Comparison of ENCODE assay signal across 22 mouse cellular contexts in the genomic region with DNA sequence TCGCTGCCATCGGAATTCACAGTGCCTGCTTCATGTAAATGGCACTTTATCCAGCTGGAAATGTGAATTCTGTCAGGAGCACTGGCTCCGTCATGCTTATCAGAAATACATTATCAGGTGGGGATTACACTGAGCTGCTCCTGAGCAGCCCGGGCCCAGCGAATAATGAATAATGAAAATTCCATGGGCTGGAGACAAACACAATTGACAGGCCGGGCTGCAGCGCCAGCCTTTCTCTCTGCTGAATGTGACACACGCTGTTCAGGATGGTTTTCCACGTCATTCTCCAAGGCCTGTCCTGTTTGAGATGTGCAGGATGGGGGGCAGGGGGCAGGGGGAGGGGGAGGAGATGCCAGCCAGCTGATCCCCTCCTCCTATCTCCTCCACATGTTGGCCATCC.
DNase-seq lines count a peak whose midpoint lies in the region; ATAC-seq and TF ChIP-seq lines count a peak whose summit lies in the region.
"Had no signal": no experiment of that assay in that cellular context is flagged by ENCODE, and none has a peak within 500 bp of the region (broad histone marks: within the 10 kb centered on the region; RNA-seq: fewer than 3 reads in every experiment).

No protein-coding gene starts in this region.

- ATAC-seq in forebrain, embryonic 12.5 days (ENCODE audit: low FRiP score) = peak; percentile 39; the same call in 1 of the 2 replicates
- no peak for ATAC-seq in forebrain, embryonic 11.5 days (replicated peaks; ENCODE audit: low FRiP score)
- no peak for ATAC-seq in heart, postnatal 0 days (ENCODE audit: insufficient read depth, low read depth)
- ATAC-seq in hindbrain, embryonic 14.5 days (ENCODE audit: low FRiP score) = peak; percentile 53
- ATAC-seq in midbrain, embryonic 16.5 days = peak; percentile 86

- TF ChIP-seq EP300 in heart, postnatal 0 days (IDR thresholded peaks at IDR 0.05; ENCODE audit: low read depth) = no peak

- H3K9me3 ChIP-seq in forebrain, embryonic 12.5 days = no peaks in the 10 kb centered on the region
- H3K9me3 ChIP-seq in forebrain, embryonic 11.5 days (ENCODE audit: control insufficient read depth, low read length) = no peaks in the 10 kb centered on the region
- no peaks in the 10 kb centered on the region for H3K9me3 ChIP-seq in heart, postnatal 0 days (replicated peaks; ENCODE audit: control insufficient read depth, low read length)
- no peaks in the 10 kb centered on the region for H3K9me3 ChIP-seq in hindbrain, embryonic 14.5 days (ENCODE audit: control insufficient read depth, low read length)
- H3K9me3 ChIP-seq in midbrain, embryonic 16.5 days (replicated peaks; ENCODE audit: control insufficient read depth, low read length, poor library complexity, severe bottlenecking) = no peaks in the 10 kb centered on the region
- H3K9me3 ChIP-seq: embryonic facial prominence, embryonic 13.5 days; neural tube, embryonic 12.5 days had no signal

- DNase-seq in forebrain, embryonic 11.5 days (ENCODE audit: low spot score) = no peak
- DNase-seq in heart, postnatal 0 days (ENCODE audit: low spot score) = no peak
- DNase-seq in heart, adult 9 months (ENCODE audit: low spot score in 2 of 2) = no peak
- DNase-seq in hindbrain, embryonic 14.5 days (ENCODE audit: low spot score) = peak; percentile 33
- DNase-seq in cerebellum, adult 2 months = no peak
- no peak for DNase-seq in adrenal gland, adult 18-20 months (ENCODE audit: low spot score in 2 of 2)
- DNase-seq: adrenal gland, postnatal 10 days; cerebellum, adult 8-10 months; gastrocnemius, postnatal 10 days; kidney, adult 11 months; kidney, postnatal 10 days; left cerebral cortex, postnatal 4 days; lung, embryonic 14.5 days; lung, postnatal 4 days; right cerebral cortex, postnatal 4 days; thymus, postnatal 4 days had no signal

- TF ChIP-seq CTCF in heart, postnatal 0 days (IDR thresholded peaks at IDR 0.05; ENCODE audit: low read depth) = no peak
- TF ChIP-seq CTCF in cerebellum, adult 2 months (IDR thresholded peaks at IDR 0.05; ENCODE audit: borderline replicate concordance, insufficient read depth, low read depth, low read length) = no peak

- peaks cover 7% of the 10 kb centered on the region; the same call in 1 of the 2 replicates for H3K4me1 ChIP-seq in forebrain, embryonic 12.5 days
- no peaks in the 10 kb centered on the region for H3K4me1 ChIP-seq in forebrain, embryonic 11.5 days (replicated peaks; ENCODE audit: control insufficient read depth, insufficient read depth, low read length)
- H3K4me1 ChIP-seq in heart, postnatal 0 days (ENCODE audit: control insufficient read depth, insufficient read depth) = no peaks in the 10 kb centered on the region
- peaks cover 9% of the 10 kb centered on the region; the same call in 1 of the 2 replicates for H3K4me1 ChIP-seq in hindbrain, embryonic 14.5 days (replicated peaks; ENCODE audit: control insufficient read depth, insufficient read depth, low read length)
- H3K4me1 ChIP-seq in midbrain, embryonic 16.5 days (ENCODE audit: control insufficient read depth, insufficient read depth, low read length) = peaks cover 7% of the 10 kb centered on the region
- no peaks in the 10 kb centered on the region for H3K4me1 ChIP-seq in cerebellum, adult 2 months (ENCODE audit: control insufficient read depth, insufficient read depth, low read length)
- H3K4me1 ChIP-seq: embryonic facial prominence, embryonic 13.5 days; neural tube, embryonic 12.5 days had no signal

- H3K27ac ChIP-seq in forebrain, embryonic 12.5 days = peak overlapping the region; percentile 25; the same call in 1 of the 2 replicates
- H3K27ac ChIP-seq in forebrain, embryonic 11.5 days (ENCODE audit: low read depth, low read length) = no peak overlapping the region
- H3K27ac ChIP-seq in heart, postnatal 0 days (ENCODE audit: low read depth) = no peak overlapping the region
- peak overlapping the region; percentile 76 for H3K27ac ChIP-seq in hindbrain, embryonic 14.5 days
- H3K27ac ChIP-seq in midbrain, embryonic 16.5 days (ENCODE audit: low read length) = peak overlapping the region; percentile 69
- no peak overlapping the region for H3K27ac ChIP-seq in cerebellum, adult 2 months (ENCODE audit: insufficient read depth, low read length)
- H3K27ac ChIP-seq: embryonic facial prominence, embryonic 13.5 days; layer of hippocampus, adult 2 months; neural tube, embryonic 12.5 days had no signal

- no peak overlapping the region for H3K4me2 ChIP-seq in forebrain, embryonic 12.5 days
- H3K4me2 ChIP-seq in forebrain, embryonic 11.5 days (ENCODE audit: low read depth, low read length, severe bottlenecking) = no peak overlapping the region
- H3K4me2 ChIP-seq in heart, postnatal 0 days (ENCODE audit: low read depth, low read length) = peak overlapping the region; percentile 24; the same call in 1 of the 2 replicates
- no peak overlapping the region for H3K4me2 ChIP-seq in hindbrain, embryonic 14.5 days (replicated peaks)
- no peak overlapping the region for H3K4me2 ChIP-seq in midbrain, embryonic 16.5 days (ENCODE audit: low read length)
- H3K4me2 ChIP-seq: embryonic facial prominence, embryonic 13.5 days; lung, embryonic 14.5 days; neural tube, embryonic 12.5 days had no signal

- no peak overlapping the region for H3K9ac ChIP-seq in forebrain, embryonic 12.5 days
- no peak overlapping the region for H3K9ac ChIP-seq in forebrain, embryonic 11.5 days (ENCODE audit: low read length)
- no peak overlapping the region for H3K9ac ChIP-seq in heart, postnatal 0 days (replicated peaks; ENCODE audit: low read depth, low read length)
- H3K9ac ChIP-seq in hindbrain, embryonic 14.5 days = no peak overlapping the region
- peak overlapping the region; percentile 22; the same call in 1 of the 2 replicates for H3K9ac ChIP-seq in midbrain, embryonic 16.5 days (ENCODE audit: low read depth, low read length)
- H3K9ac ChIP-seq: embryonic facial prominence, embryonic 13.5 days; lung, embryonic 14.5 days; neural tube, embryonic 12.5 days had no signal

- H3K4me3 ChIP-seq in forebrain, embryonic 12.5 days (replicated peaks) = no peak overlapping the region
- H3K4me3 ChIP-seq in forebrain, embryonic 11.5 days (ENCODE audit: low read depth, low read length) = no peak overlapping the region
- no peak overlapping the region for H3K4me3 ChIP-seq in heart, postnatal 0 days (ENCODE audit: low read depth, low read length)
- no peak overlapping the region for H3K4me3 ChIP-seq in hindbrain, embryonic 14.5 days (replicated peaks; ENCODE audit: low read length)
- H3K4me3 ChIP-seq in midbrain, embryonic 16.5 days (ENCODE audit: low read depth, low read length) = no peak overlapping the region
- H3K4me3 ChIP-seq in cerebellum, adult 2 months (replicated peaks; ENCODE audit: insufficient read depth, low read depth, low read length) = no peak overlapping the region
- H3K4me3 ChIP-seq: embryonic facial prominence, embryonic 13.5 days; layer of hippocampus, adult 2 months; neural tube, embryonic 12.5 days had no signal

- H3K27me3 ChIP-seq in forebrain, embryonic 12.5 days = no peaks in the 10 kb centered on the region
- no peaks in the 10 kb centered on the region for H3K27me3 ChIP-seq in forebrain, embryonic 11.5 days (ENCODE audit: control insufficient read depth, insufficient read depth, low read length)
- H3K27me3 ChIP-seq in heart, postnatal 0 days (ENCODE audit: control insufficient read depth, insufficient read depth, low read length) = no peaks in the 10 kb centered on the region
- H3K27me3 ChIP-seq in hindbrain, embryonic 14.5 days (ENCODE audit: control insufficient read depth, insufficient read depth, low read length) = no peaks in the 10 kb centered on the region
- H3K27me3 ChIP-seq in midbrain, embryonic 16.5 days (ENCODE audit: control insufficient read depth, insufficient read depth, low read depth, low read length) = no peaks in the 10 kb centered on the region
- H3K27me3 ChIP-seq in cerebellum, adult 2 months (ENCODE audit: control insufficient read depth, insufficient read depth, low read length) = no peaks in the 10 kb centered on the region
- H3K27me3 ChIP-seq: CH12.LX; embryonic facial prominence, embryonic 13.5 days; neural tube, embryonic 12.5 days had no signal

- H3K36me3 ChIP-seq in forebrain, embryonic 12.5 days (replicated peaks) = no peaks in the 10 kb centered on the region
- H3K36me3 ChIP-seq in forebrain, embryonic 11.5 days (ENCODE audit: control insufficient read depth, insufficient read depth, low read length) = no peaks in the 10 kb centered on the region
- H3K36me3 ChIP-seq in heart, postnatal 0 days (replicated peaks; ENCODE audit: control insufficient read depth, insufficient read depth, low read length) = no peaks in the 10 kb centered on the region
- H3K36me3 ChIP-seq in hindbrain, embryonic 14.5 days (replicated peaks; ENCODE audit: control insufficient read depth, insufficient read depth) = no peaks in the 10 kb centered on the region
- H3K36me3 ChIP-seq in midbrain, embryonic 16.5 days (ENCODE audit: control insufficient read depth, insufficient read depth, low read length) = no peaks in the 10 kb centered on the region
- H3K36me3 ChIP-seq: embryonic facial prominence, embryonic 13.5 days; neural tube, embryonic 12.5 days had no signal

- no peak for TF ChIP-seq POLR2A in cerebellum, adult 2 months (IDR thresholded peaks at IDR 0.05; ENCODE audit: borderline replicate concordance, insufficient read depth, low read length)

- 32% methylated on average over 9 of the region's 9 CpGs for WGBS in forebrain, embryonic 12.5 days
- WGBS in forebrain, embryonic 11.5 days = 52% methylated on average over 9 of the region's 9 CpGs
- 16% methylated on average over 9 of the region's 9 CpGs for WGBS in heart, postnatal 0 days
- WGBS in hindbrain, embryonic 14.5 days = 20% methylated on average over 9 of the region's 9 CpGs
- 7% methylated on average over 9 of the region's 9 CpGs for WGBS in midbrain, embryonic 16.5 days
- WGBS in cerebellum, adult 2 months = 75% methylated on average over 9 of the region's 9 CpGs

Comparison
In these comparisons a context has a peak if more than half of its experiments do, and no peak if none do; other contexts are left out.
1. ATAC-seq: peak in forebrain, embryonic 12.5 days (single experiment), hindbrain, embryonic 14.5 days (single experiment) and midbrain, embryonic 16.5 days (single experiment); none in forebrain, embryonic 11.5 days (single experiment) and heart, postnatal 0 days (single experiment).
2. H3K27ac ChIP-seq: peak in forebrain, embryonic 12.5 days (single experiment), hindbrain, embryonic 14.5 days (single experiment) and midbrain, embryonic 16.5 days (single experiment); none in forebrain, embryonic 11.5 days (single experiment), heart, postnatal 0 days (single experiment) and cerebellum, adult 2 months (single experiment).